Mouse (Mus musculus) fibroblast of lung, adult 2 months (primary cell): ENCODE measurements around the gene Snap25.

ENCODE experiments used
- DNase-seq: peaks from one replicate; pipeline ENCODE4 v3.0.0-alpha.2; 2011; ENCODE audit warnings: low read depth

The Snap25 gene

GRCm38 (mm10) chr2:136713299-136713758, at the start of gene Snap25:
Gene Snap25, plus strand, starts transcription at chr2:136713453.
- no peak for DNase-seq

- no peak for DNase-seq
These were observed 46.3 kb upstream of the Snap25 start for GRCm38 (mm10) chr2:136666951-136667350.

- DNase-seq: no peak
These were observed 44.1 kb upstream of the Snap25 start for GRCm38 (mm10) chr2:136669183-136669582.

- DNase-seq: no peak
These were observed 43.6 kb upstream of the Snap25 start for GRCm38 (mm10) chr2:136669665-136670064.

- DNase-seq: no peak
These were observed 42.5 kb upstream of the Snap25 start for GRCm38 (mm10) chr2:136670539-136671271.

- no peak for DNase-seq
These were observed 39.0 kb upstream of the Snap25 start for GRCm38 (mm10) chr2:136674077-136674757.

GRCm38 (mm10) chr2:136676196-136676595, 37.1 kb upstream of the Snap25 start:
- no peak for DNase-seq

GRCm38 (mm10) chr2:136676918-136677445, 36.3 kb upstream of the Snap25 start:
- no peak for DNase-seq

DNA sequence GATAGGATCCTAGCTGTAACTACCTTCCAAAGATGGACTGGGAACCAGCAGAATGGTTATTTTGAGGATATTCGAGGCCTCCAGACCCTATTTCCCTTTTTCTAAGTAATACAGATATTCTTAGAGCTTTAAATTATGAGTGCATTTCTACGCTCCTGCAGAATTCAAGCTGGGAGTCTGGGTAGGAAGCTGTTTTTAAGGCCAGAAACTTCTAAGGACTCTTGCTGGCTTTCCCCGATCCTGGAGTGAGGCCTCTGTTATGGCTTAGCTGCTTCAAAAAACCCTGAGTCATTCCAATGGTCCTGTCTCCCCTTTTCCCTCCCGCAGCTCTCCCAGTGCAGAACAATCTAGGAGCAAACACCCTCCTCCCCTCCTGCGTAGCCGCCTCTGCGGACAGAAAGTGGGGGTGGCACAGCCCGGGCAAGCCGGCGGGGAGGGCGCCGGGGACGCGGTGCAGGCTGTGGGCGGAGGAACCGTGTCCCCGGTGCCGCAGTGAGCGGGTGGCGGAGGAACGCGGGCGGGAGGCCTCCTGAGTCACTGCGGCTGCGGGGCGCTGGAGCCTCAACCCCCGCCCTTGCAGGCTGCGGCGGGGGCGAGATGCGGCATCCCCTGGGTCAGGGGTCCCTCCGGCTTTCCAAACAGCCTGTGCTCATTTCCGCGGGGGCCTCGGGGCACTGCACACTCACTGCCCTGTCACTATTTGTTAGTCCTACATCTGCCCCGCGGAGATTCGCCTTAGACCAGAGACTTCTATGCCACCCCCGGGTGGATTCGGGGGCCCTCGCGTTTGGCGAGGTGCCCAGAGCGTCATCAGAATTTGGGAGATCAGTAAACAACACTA, 34.7 kb upstream of the Snap25 start:
- no peak for DNase-seq

GRCm38 (mm10) chr2:136679280-136680221, 33.7 kb upstream of the Snap25 start:
- peak; percentile 64 for DNase-seq

DNA sequence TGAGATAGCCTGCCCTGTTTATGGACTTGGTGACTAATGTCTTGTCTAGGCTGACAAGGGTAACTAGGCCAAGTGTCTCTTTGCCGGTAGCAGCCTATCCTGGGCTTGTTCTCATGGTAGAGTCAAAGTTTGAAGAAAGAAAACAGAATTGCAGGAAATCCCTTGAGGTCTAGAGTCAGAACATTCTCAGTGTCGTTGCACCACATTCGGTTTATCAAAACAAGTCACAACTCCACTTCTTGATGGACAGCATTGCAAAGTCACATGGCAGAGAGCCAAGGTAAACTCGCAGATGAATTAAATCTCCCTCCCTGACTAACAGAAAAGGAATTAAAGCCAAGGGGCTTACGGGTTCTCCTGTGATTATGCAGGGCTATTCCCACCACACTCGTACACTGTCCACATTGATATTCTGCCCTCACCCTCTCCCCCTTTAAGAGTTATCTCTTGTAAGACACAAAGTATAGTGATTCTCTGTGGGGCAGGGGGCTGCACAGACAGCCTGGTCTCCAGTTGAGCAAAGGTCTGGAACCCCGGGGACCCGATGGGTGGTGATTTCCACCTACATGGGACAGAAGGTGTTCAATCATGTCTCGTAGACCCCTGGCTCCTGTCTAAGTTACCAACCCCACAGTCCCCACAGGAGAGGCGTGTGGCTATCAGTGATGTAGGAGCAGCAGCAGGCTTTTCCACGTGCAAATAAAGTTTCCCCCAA, 30.9 kb upstream of the Snap25 start:
- DNase-seq: no peak

DNA sequence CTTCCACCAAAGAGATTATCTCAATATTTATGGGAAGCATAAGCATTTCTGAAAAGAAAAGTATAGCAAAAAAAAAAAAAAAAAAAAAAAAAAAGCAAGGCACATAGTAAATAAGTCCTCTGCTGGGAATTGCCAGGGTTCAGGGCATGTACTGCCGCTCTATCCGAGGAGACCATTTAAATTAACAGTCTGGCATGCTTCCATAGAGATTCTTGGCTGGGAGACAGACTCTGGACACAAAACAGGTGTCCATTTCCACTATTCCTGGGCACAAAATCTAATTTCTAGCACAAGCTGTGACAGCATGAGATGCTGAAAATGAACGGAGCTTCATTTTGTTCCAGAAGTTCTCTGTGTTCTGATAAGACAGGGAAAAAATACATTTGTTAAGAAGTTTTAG, 27.1 kb upstream of the Snap25 start:
- no peak for DNase-seq

GRCm38 (mm10) chr2:136687316-136687715, 25.9 kb upstream of the Snap25 start:
- no peak for DNase-seq

DNA sequence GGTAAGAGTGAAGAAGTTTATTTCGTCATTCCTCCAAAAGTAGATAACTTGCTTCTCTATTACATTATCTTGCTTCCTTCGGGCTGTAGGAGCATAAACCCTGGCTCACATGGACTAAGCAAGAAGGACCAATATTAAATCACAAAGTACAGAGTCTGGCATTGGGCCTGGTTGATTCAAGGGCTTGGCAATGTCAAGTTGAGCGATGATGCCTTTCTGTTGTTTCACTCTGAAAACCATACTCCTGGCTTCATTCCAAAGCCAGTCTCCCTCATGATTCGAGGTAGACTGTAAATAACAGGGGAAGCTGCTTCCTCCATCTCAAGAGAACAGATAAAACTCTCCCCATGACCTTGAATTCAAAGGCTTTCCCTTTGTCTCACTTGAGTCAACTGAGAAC, 23.8 kb upstream of the Snap25 start:
- DNase-seq: no peak

- no peak for DNase-seq
These were observed 21.6 kb upstream of the Snap25 start for GRCm38 (mm10) chr2:136691681-136692080.

DNA sequence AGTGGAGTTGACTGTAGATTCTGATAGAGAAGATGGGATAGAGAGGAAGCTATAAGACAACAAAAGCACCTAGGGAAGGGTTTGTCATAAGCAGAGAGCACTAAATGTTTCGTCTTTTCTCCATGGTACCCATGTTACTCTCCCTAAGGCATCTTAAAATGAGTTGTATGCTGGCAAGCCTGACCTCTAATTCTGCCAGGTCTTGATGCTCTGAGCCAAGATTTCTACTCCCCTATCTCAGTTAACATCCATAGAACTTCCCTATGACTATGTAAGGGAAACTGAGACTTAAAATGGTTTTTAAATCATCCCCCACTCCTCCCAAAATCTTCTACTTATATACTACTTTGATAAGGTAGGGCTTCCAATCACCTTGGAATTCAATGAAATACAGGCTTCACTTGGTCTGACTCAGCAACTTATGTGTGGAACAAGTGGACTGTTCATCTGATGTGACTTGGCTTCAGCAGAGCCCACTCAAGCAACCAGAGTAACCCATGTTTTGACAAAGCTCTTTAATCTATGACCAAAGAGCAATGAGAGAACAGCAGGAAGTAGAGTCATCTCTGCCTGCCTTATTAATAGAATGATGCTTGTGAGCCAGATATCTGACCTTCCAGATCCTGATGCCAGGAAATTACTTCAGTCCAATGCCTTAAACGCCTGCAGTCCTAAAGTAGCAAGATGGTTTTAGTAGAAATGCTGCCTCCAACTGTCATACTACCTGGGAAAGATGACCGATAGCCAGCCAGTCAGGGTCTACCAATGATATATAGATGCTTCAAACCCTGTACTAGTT, 13.6 kb upstream of the Snap25 start:
- DNase-seq: no peak

GRCm38 (mm10) chr2:136703376-136703775, 9.9 kb upstream of the Snap25 start:
- DNase-seq: no peak

- no peak for DNase-seq
These were observed 2.1 kb upstream of the Snap25 start for GRCm38 (mm10) chr2:136711155-136711554.

DNA sequence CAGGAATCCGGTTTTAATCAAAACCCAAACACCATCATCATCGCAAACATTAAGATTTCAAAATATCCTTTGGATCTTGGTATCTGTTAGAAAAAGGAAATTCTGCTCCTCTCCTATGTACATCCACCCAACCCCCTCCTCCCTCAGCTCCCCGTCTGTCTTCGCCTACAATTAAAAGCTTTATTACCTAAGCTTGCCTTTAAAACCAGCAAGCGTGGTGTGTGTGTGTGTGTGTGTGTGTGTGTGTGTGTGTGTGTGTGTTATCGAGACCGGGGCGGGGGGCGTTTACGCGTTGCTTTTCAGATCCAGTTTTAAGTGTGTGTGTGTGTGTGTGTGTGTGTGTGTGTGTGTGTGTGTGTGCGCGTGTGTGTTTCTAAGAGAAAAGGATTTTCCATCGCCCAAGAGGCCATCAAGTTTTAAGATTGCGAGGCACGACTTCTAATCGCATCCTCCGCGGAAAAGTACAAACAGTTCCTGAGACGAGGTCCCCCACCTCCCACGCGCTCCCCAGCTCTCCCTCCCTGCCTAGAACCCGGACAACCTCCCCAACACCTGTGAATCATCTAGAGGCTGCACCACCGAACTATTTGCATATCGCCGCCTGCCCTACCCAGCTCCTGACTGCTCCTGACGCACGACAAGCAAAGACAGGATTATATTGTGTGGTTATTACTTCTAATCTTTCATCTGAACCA, 1.4 kb upstream of the Snap25 start:
- no peak for DNase-seq
